Mouse (Mus musculus) ES-Bruce4 (cell line): ENCODE results near the gene Abhd12b. TPM values are rescaled to one million over a fixed set of nuclear protein-coding genes. Genes with fewer than 3 reads are reported as not detected.

ENCODE experiments used
- H3K27ac ChIP-seq: 2 replicates; pipeline ENCODE4 v1.5.1; 2012; ENCODE audit warnings: low read length, inconsistent platforms; ENCODE audit not compliant: insufficient read depth
- H3K27me3 ChIP-seq: 2 replicates; pipeline ENCODE4 v1.6.1; 2012; ENCODE audit warnings: mild to moderate bottlenecking, low read length, inconsistent platforms; ENCODE audit not compliant: control insufficient read depth, poor library complexity, insufficient read depth, severe bottlenecking
- H3K36me3 ChIP-seq: 2 replicates; pipeline ENCODE4 v1.6.1; 2012; ENCODE audit warnings: inconsistent platforms, mild to moderate bottlenecking, low read length, moderate library complexity; ENCODE audit not compliant: control insufficient read depth, poor library complexity, insufficient read depth, severe bottlenecking
- H3K4me1 ChIP-seq: one replicate; pipeline ENCODE4 v1.8.1; 2011; ENCODE audit warnings: low read length; ENCODE audit not compliant: control insufficient read depth, insufficient read depth
- H3K4me3 ChIP-seq: 2 replicates; pipeline ENCODE4 v1.5.1; 2011; ENCODE audit warnings: low read depth, mild to moderate bottlenecking, low read length
- H3K9ac ChIP-seq: 2 replicates; pipeline ENCODE4 v1.6.1; 2012; ENCODE audit warnings: low read depth, mild to moderate bottlenecking, inconsistent platforms; ENCODE audit not compliant: poor library complexity, severe bottlenecking
- H3K9me3 ChIP-seq: replicated peaks from 2 replicates; pipeline ENCODE4 v1.6.1; 2012; ENCODE audit warnings: mild to moderate bottlenecking, low read length, inconsistent platforms; ENCODE audit not compliant: control insufficient read depth, poor library complexity, insufficient read depth, severe bottlenecking
- CTCF ChIP-seq: IDR thresholded peaks from one replicate; pipeline ENCODE4 v1.8.1; 2011; ENCODE audit warnings: low read depth, low read length
- EP300 ChIP-seq: IDR thresholded peaks from 2 replicates; pipeline ENCODE4 v1.6.1; 2011; ENCODE audit warnings: low read depth, low read length; ENCODE audit not compliant: insufficient read depth
- POLR2A ChIP-seq: IDR thresholded peaks from one replicate; pipeline ENCODE4 v1.8.1; 2011; ENCODE audit warnings: low read length; ENCODE audit not compliant: insufficient read depth
- polyA plus RNA-seq: library from polyadenylated mRNA; stranded (reverse); fragments of >200 nt; gene quantifications from 2 replicates; pipeline ENCODE4 v1.2.4, GENCODE M21; 2011; ENCODE audit warnings: low read depth; ENCODE audit not compliant: missing spikeins, insufficient read depth, insufficient read length

Abhd12b gene
- polyA plus RNA-seq, 1 experiment: not detected

DNA sequence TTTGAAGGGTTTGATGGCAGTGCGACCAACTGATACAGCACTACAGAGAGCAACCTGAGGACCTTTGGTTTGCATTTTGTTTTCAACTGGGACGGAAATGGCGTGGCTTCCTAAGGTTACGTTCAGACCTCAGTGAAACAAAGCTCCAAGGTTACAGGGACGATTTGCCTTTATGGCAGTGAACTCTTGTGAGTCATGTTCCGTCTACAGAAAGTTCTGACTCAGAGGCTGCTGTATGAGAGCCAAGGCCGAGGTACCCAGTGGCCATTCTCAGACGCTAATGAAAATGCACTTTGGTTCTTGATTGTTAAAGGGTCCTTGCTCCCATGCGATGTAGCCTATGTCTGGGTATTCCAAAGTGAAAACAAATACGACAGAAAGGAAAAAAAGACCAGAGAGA is 36.8 kb upstream of the Abhd12b start:
- Histone ChIP-seq H3K9ac (no peak overlapping the region), H3K4me3 (no peak overlapping the region), H3K4me1 (no peaks in the 10 kb centered on the region), H3K9me3 (no peaks in the 10 kb centered on the region), H3K27ac (no peak overlapping the region), H3K27me3 (no peaks in the 10 kb centered on the region), H3K36me3 (no peaks in the 10 kb centered on the region)
- no peak for TF ChIP-seq CTCF

DNA sequence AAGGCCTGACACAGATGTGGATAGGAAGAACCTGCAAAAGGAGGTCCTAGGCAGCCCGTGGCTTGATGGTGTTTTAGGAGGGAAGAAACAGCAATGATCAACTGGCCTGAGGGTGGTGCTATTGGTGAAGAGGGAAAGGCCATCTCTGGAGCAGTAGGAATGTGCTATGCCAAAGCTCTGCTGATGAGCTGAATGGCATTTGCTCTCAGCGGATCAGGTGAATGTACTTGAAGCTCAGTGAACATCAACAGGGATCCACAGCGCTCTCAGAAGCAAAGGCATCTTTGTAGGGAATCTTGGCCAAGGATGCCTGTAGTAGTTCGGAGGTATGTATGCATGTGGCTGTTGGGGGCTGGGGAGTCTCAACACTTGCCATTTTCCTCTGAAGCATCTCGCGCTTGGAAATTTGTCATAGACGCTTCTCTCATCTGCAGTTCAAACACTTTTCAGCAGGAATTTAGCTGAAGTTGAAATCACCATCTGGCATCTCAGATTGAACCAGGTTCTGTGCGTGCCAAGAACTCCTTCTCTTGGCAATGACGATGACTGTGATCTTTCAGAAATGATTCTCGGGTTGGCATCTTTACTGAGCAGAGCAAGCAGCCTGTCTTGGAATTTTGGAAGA is 35.1 kb upstream of the Abhd12b start:
- Histone ChIP-seq H3K27ac (no peak overlapping the region), H3K4me3 (no peak overlapping the region), H3K9ac (no peak overlapping the region), H3K27me3 (no peaks in the 10 kb centered on the region), H3K4me1 (no peaks in the 10 kb centered on the region), H3K36me3 (no peaks in the 10 kb centered on the region), H3K9me3 (no peaks in the 10 kb centered on the region)
- no peak for TF ChIP-seq CTCF
- TF ChIP-seq EP300: no peak
- no peak for TF ChIP-seq POLR2A

DNA sequence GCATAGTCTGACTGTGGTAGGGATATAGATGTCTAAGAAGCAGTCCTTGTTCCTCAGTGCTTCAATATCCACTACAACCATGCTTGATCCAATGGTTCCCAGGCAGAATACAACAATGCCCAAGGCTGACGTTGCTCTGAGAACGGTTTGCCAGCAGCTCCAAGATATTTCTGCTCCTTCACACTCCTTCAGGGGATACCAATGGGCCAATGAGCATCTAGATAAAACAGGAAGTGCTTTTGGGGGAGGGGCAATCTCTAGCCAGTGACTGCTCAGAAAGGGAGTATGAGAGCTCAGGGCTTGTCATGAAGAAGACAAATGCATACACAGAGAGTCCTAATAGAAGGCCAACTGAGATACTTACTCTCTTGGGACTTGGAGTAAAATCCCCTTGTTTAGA is 34.4 kb upstream of the Abhd12b start:
- Histone ChIP-seq H3K36me3 (no peaks in the 10 kb centered on the region), H3K4me3 (no peak overlapping the region), H3K27me3 (no peaks in the 10 kb centered on the region), H3K9ac (no peak overlapping the region), H3K27ac (no peak overlapping the region), H3K9me3 (no peaks in the 10 kb centered on the region), H3K4me1 (no peaks in the 10 kb centered on the region)
- TF ChIP-seq EP300 (no peak), POLR2A (no peak), CTCF (no peak)

DNA sequence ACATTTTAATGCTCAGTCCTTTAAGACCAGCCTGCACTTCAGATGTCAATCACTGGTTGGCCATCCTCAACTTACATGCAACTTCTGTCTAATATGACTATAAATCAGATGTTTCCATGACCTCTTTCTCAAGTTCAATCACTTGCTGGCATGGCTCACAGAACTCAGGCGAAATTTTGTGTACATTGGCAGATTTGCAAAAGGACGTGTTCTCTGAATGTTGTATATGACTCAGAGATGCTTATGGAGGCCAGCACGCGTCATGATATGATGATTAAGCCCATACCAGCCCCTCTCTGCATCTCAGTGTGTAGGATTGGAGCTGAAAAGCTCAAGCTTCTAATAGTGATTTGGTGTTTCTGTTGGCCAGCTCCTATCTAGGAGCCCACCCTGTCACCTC is 27.3 kb upstream of the Abhd12b start:
- H3K4me1 ChIP-seq: no peaks in the 10 kb centered on the region
- H3K9ac ChIP-seq: no peak overlapping the region
- H3K36me3 ChIP-seq: no peaks in the 10 kb centered on the region
- H3K27ac ChIP-seq: no peak overlapping the region
- TF ChIP-seq POLR2A: no peak
- TF ChIP-seq EP300: no peak
- TF ChIP-seq CTCF: no peak
- H3K27me3 ChIP-seq: no peaks in the 10 kb centered on the region
- no peaks in the 10 kb centered on the region for H3K9me3 ChIP-seq
- no peak overlapping the region for H3K4me3 ChIP-seq

DNA sequence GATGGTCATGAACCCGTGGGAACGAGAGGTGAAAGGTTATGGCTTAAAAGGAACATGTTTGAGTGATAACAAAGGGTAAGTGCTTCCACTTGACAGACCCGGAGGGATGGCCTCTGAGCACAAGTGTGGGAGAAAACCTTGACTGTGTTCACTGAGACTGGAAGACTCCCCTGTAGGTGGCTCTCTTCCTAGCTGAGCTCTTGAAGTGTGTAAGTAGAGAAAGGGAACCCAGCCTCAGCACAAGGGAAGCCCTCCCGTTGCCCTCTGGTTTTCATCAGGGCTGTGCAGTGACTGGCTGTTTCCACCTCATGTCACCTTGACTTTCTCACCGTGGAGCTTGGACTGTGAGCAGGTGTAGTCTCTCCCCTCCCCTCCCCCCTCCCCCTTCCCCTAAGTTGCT is 24.8 kb upstream of the Abhd12b start:
- no peak overlapping the region for H3K4me3 ChIP-seq
- no peak overlapping the region for H3K9ac ChIP-seq
- no peaks in the 10 kb centered on the region for H3K27me3 ChIP-seq
- H3K36me3 ChIP-seq: no peaks in the 10 kb centered on the region
- TF ChIP-seq CTCF: no peak
- TF ChIP-seq EP300: no peak
- no peak for TF ChIP-seq POLR2A
- H3K4me1 ChIP-seq: no peaks in the 10 kb centered on the region
- H3K9me3 ChIP-seq: no peaks in the 10 kb centered on the region
- H3K27ac ChIP-seq: no peak overlapping the region

DNA sequence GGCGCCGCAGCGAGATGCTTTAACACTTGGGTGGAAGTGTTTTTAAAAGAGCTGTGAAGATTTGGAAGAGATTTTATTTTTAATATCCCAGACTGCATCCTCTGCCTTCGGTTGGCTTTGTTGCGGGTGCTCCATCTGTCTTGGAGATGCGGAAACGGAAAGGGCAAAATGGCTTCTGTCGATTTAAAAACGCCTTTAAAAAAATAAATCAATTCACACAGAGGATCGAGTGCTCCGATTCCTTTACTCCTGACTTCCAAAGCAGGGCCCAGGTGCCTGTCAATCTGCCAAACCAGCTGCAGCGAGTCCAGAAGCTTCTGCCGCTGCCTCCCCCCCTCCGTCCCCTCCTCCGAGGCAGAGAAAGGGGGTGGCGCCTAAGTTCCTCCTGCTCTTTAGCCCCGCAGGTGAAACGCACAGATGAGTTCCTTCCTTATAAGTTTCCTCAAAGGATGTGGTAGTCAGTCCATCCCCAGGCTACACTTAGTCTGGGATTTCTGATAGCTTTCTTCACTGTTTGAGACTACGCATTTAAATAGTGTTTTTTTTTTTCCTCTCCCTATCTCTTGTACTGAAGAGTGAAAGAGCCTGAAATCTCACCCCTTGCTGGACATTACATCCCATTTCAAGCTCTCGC is 22.8 kb upstream of the Abhd12b start:
- no peaks in the 10 kb centered on the region for H3K36me3 ChIP-seq
- no peaks in the 10 kb centered on the region for H3K27me3 ChIP-seq
- H3K9me3 ChIP-seq: no peaks in the 10 kb centered on the region
- no peaks in the 10 kb centered on the region for H3K4me1 ChIP-seq
- H3K4me3 ChIP-seq: no peak overlapping the region
- H3K27ac ChIP-seq: no peak overlapping the region
- no peak overlapping the region for H3K9ac ChIP-seq
- TF ChIP-seq CTCF (no peak), POLR2A (no peak), EP300 (no peak)
